Mouse (Mus musculus): Measurements from ENCODE around the gene Steap4. TPM values are rescaled to one million over a fixed set of nuclear protein-coding genes. Genes with fewer than 3 reads are reported as not detected.
"Not testable (repeated sequence)": the region's sequence is repeated elsewhere in the genome, so short reads cannot be mapped to it uniquely, and the experiment has no call there.

Steap4 gene
- polyA plus RNA-seq, 1 experiment: 11.4 TPM

DNA sequence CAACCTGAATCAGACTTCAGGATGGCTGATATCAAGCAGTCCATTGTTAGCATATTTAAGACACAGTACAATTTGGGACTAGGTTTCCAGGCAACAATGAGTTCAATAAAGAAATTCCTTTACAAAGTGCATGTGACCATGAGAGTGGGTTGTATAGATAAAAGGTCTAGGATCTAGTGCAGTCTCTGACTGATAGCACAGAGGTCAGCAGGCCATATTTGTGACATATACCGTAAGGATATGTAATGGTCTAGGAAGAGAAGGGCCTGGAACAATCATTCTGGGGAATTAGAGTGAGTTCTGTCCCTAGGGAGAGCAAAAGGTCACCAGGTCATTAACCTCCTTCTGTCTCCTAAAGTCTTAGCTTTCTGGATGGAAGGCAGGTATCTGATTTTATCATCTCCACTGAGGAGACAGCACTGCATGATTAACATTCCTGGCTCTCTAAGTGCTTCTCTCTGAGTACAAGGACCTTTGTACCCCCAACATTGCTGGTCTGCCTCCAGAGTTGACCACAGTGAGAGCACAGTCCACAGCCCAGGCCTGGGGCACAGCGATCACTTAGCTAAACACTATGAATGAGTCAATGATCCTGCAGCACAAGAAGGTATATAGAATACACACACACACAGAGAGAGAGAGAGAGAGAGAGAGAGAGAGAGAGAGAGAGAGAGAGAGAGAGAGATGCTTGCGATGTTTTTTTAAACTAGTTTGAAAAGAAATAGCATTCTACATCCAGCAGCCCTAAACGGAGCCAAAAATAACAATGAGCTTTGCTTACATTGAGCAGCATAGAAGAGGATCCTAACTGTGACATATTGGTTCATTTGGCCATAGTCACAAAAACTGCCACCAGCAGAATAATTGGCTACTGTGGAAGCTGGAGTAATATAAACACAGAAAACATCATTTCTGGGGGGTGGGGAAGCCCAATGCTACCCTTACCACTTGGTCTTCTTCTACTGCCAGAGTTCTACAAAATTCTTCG lies 27.7 kb upstream of the Steap4 start:
- Histone ChIP-seq H3K4me3 (ENCODE audit: control insufficient read depth, insufficient read depth, low read length) (no peak overlapping the region), H3K4me1 (replicated peaks; ENCODE audit: control insufficient read depth, insufficient read depth, low read length) (no peaks in the 10 kb centered on the region), H3K27me3 (ENCODE audit: control insufficient read depth, insufficient read depth, low read length) (no peaks in the 10 kb centered on the region), H3K36me3 (ENCODE audit: control insufficient read depth, insufficient read depth, low read length) (no peaks in the 10 kb centered on the region), H3K27ac (ENCODE audit: control insufficient read depth, insufficient read depth, low read length) (no peak overlapping the region)
- DNase-seq: no peak
- TF ChIP-seq CTCF (IDR thresholded peaks at IDR 0.05; ENCODE audit: borderline replicate concordance, control insufficient read depth, extremely low read depth, insufficient read depth, low read length, poor library complexity): no peak
- TF ChIP-seq POLR2A (IDR thresholded peaks at IDR 0.05; ENCODE audit: control insufficient read depth, extremely low read depth, insufficient read depth, low read length, poor library complexity): no peak
- whole genome bisulfite sequencing: 92% methylated on average over 5 of the region's 5 CpGs

DNA sequence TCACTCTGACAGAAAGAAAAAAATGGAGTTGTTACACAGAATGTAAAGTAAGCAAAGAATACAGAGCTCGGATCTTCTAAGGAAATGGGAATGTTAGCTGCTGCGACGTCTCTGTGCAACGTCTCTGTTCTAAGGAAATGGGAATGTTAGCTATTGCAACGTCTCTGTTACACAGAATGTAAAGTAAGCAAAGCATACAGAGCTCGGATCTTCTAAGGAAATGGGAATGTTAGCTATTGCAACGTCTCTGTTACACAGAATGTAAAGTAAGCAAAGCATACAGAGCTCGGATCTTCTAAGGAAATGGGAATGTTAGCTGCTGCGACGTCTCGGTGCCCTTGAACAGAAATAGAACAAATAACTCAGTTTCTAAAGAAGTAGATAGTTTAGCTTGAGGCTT lies 26.8 kb upstream of the Steap4 start:
- H3K4me3 ChIP-seq (ENCODE audit: control insufficient read depth, insufficient read depth, low read length); H3K36me3 ChIP-seq (ENCODE audit: control insufficient read depth, insufficient read depth, low read length); H3K4me1 ChIP-seq (replicated peaks; ENCODE audit: control insufficient read depth, insufficient read depth, low read length); H3K27ac ChIP-seq (ENCODE audit: control insufficient read depth, insufficient read depth, low read length); H3K27me3 ChIP-seq (ENCODE audit: control insufficient read depth, insufficient read depth, low read length); DNase-seq: not testable (repeated sequence)
- 85% methylated on average over 11 of the region's 11 CpGs for WGBS

DNA sequence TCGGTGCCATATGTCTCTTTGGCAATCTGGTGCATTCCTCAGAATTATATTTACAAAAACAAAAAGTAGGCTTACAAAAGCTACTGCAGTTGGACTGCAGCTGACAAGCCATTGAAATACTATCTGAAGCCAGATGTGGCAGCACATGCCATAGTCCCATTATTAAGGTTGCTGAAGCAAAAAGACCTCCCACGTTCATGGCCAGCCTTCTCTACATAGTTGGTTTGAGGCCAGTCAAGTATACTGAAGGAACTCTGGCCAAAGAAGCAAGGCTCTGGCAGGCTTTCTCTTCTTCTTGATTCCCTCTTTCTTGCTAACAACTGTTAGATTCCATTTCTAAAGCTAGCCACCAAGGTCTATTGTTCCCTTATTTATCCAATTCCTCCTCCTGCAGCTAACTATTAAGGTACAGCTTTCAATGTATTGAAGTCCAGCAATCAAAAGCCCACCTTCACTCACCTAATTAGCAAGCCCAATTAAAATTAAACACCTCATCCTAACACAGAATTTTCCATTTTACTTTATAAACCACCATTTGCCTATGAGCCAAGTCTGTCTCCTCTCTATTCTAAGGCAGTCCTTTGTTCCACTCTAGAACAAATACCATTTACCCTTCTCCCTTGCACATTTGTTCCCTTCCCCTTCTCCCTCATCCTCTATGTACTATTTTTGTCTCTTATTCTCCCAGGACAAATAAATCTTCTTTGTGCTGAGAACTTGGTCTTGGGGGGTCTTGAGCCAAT lies 26.2 kb upstream of the Steap4 start:
- no peak overlapping the region for H3K4me3 ChIP-seq (ENCODE audit: control insufficient read depth, insufficient read depth, low read length)
- WGBS: 93% methylated on average over 2 of the region's 2 CpGs
- H3K27ac ChIP-seq (ENCODE audit: control insufficient read depth, insufficient read depth, low read length): no peak overlapping the region
- H3K36me3 ChIP-seq (ENCODE audit: control insufficient read depth, insufficient read depth, low read length): no peaks in the 10 kb centered on the region
- H3K27me3 ChIP-seq (ENCODE audit: control insufficient read depth, insufficient read depth, low read length): no peaks in the 10 kb centered on the region
- TF ChIP-seq POLR2A (IDR thresholded peaks at IDR 0.05; ENCODE audit: control insufficient read depth, extremely low read depth, insufficient read depth, low read length, poor library complexity): no peak
- no peak for TF ChIP-seq CTCF (IDR thresholded peaks at IDR 0.05; ENCODE audit: borderline replicate concordance, control insufficient read depth, extremely low read depth, insufficient read depth, low read length, poor library complexity)
- H3K4me1 ChIP-seq (replicated peaks; ENCODE audit: control insufficient read depth, insufficient read depth, low read length): no peaks in the 10 kb centered on the region
- DNase-seq: no peak

DNA sequence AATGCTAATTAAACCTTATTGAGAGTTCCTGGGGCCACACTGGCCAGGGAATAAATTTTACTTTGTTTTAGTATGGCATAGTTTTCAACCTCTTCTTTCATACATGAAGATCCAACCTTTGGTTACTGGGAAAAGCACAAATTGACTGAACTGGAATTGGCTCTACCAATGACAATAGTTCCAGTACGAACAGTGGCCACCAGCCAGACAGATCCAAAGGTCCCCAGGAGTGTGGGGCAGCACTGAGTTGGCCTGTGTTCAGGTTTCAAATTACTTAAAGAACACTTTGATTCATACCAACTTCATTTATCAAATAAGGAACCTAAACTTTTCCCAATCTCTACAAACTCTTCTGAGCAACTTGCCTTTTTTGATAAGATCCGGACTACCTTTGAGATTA lies 5.4 kb upstream of the Steap4 start:
- TF ChIP-seq CTCF (IDR thresholded peaks at IDR 0.05; ENCODE audit: borderline replicate concordance, control insufficient read depth, extremely low read depth, insufficient read depth, low read length, poor library complexity) (no peak), POLR2A (IDR thresholded peaks at IDR 0.05; ENCODE audit: control insufficient read depth, extremely low read depth, insufficient read depth, low read length, poor library complexity) (no peak)
- WGBS: 89% methylated on average over 2 of the region's 2 CpGs
- DNase-seq: no peak
- Histone ChIP-seq H3K27ac (ENCODE audit: control insufficient read depth, insufficient read depth, low read length) (no peak overlapping the region), H3K4me3 (ENCODE audit: control insufficient read depth, insufficient read depth, low read length) (no peak overlapping the region), H3K4me1 (replicated peaks; ENCODE audit: control insufficient read depth, insufficient read depth, low read length) (no peaks in the 10 kb centered on the region), H3K27me3 (ENCODE audit: control insufficient read depth, insufficient read depth, low read length) (no peaks in the 10 kb centered on the region), H3K36me3 (ENCODE audit: control insufficient read depth, insufficient read depth, low read length) (no peaks in the 10 kb centered on the region)

DNA sequence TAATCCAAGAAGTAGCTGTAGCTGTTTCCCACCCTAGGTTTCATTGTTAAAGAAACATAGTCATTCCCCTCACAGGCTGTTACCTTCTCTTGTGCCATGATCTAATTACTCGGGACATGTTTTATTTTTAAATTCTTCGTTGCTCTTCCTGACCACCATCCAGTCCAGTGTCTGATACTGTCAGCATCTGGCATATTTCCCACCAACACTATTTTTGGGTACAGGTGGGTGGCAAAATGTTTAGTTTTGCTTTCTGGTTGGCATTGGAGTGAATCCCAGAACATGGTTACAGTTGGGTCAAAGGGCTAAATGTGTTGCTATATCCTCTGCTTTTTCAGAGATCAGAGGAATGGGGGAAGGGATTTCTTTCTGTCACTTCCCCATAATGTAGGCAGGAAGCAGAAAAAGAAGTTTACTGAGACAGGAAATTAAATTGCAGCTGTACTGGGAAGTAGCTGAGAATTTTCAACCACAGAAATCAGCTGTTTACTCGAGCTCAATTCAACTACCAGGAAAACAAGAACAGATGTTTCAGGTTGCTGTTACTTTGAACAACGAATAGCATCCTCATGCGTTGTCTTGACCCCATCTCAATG lies 4.8 kb upstream of the Steap4 start:
- H3K4me1 ChIP-seq (replicated peaks; ENCODE audit: control insufficient read depth, insufficient read depth, low read length): no peaks in the 10 kb centered on the region

DNA sequence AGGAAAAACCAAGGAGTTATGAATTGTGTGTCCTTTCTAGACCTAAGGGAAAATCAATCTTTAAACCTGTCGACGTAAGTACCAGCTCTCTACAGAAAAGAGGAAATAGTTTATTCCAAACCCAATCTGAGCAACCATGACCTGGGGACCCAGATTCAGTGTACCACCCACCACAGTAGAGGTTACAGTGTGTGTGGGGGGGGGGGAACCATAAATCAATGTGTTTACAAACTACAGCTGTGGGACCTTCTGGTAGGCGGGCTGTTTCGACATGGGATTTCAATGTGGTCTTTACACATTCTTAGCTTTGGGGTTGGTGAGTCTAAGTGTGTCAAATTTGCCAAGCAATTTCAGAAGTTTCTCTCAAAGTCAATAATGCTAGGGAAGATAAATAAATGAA lies 2.2 kb upstream of the Steap4 start:
- H3K4me1 ChIP-seq (replicated peaks; ENCODE audit: control insufficient read depth, insufficient read depth, low read length): no peaks in the 10 kb centered on the region
- no peaks in the 10 kb centered on the region for H3K36me3 ChIP-seq (ENCODE audit: control insufficient read depth, insufficient read depth, low read length)
- no peak for DNase-seq
- no peak overlapping the region for H3K27ac ChIP-seq (ENCODE audit: control insufficient read depth, insufficient read depth, low read length)
- no peak overlapping the region for H3K4me3 ChIP-seq (ENCODE audit: control insufficient read depth, insufficient read depth, low read length)
- WGBS: 83% methylated on average over 4 of the region's 4 CpGs
- no peaks in the 10 kb centered on the region for H3K27me3 ChIP-seq (ENCODE audit: control insufficient read depth, insufficient read depth, low read length)
- TF ChIP-seq CTCF (IDR thresholded peaks at IDR 0.05; ENCODE audit: borderline replicate concordance, control insufficient read depth, extremely low read depth, insufficient read depth, low read length, poor library complexity): no peak
- TF ChIP-seq POLR2A (IDR thresholded peaks at IDR 0.05; ENCODE audit: control insufficient read depth, extremely low read depth, insufficient read depth, low read length, poor library complexity): no peak

More for the DNA sequence above, 4.8 kb upstream of the Steap4 start:
- H3K27ac ChIP-seq (ENCODE audit: control insufficient read depth, insufficient read depth, low read length): no peak overlapping the region
- no peak for TF ChIP-seq POLR2A (IDR thresholded peaks at IDR 0.05; ENCODE audit: control insufficient read depth, extremely low read depth, insufficient read depth, low read length, poor library complexity)
- no peak for TF ChIP-seq CTCF (IDR thresholded peaks at IDR 0.05; ENCODE audit: borderline replicate concordance, control insufficient read depth, extremely low read depth, insufficient read depth, low read length, poor library complexity)
- no peak overlapping the region for H3K4me3 ChIP-seq (ENCODE audit: control insufficient read depth, insufficient read depth, low read length)
- no peak for DNase-seq
- H3K36me3 ChIP-seq (ENCODE audit: control insufficient read depth, insufficient read depth, low read length): no peaks in the 10 kb centered on the region
- no peaks in the 10 kb centered on the region for H3K27me3 ChIP-seq (ENCODE audit: control insufficient read depth, insufficient read depth, low read length)
- 8% methylated on average over 5 of the region's 5 CpGs for WGBS

Measured in thymus, adult 2 months (tissue).